Mouse (Mus musculus): ENCODE measurements around the gene Akap13.
"Not testable (repeated sequence)": the region's sequence is repeated elsewhere in the genome, so short reads cannot be mapped to it uniquely, and the experiment has no call there.

Gene Akap13

GRCm38 (mm10) chr7:75607248-75607647 lies 151.9 kb downstream of the Akap13 start:
- no peak for DNase-seq

- DNase-seq = peak; percentile 26
Observed at GRCm38 (mm10) chr7:75608716-75609115, 153.4 kb downstream of the Akap13 start.

- DNase-seq = peak; percentile 67
Observed at GRCm38 (mm10) chr7:75609456-75610262, 154.3 kb downstream of the Akap13 start.

DNA sequence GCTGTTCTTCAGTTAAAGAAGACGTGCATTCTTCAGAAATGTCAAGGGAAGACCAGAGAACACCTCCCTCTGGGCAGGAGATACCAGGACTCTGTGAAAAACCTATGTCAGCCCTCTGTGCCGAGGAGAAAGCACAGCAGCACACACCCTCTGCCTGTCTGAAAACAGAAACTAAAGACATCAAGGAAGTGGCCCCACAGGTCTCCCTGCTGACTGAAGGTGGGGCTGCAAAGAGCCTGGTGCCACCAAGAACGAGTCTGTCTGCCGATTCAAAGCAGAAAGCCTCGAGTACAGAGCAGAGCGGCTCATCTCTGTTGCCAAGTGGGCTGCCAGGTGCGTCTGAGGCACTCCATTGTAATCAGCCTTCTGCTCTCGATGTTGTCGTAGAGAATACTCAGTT lies 155.1 kb downstream of the Akap13 start:
- peak; percentile 67 for DNase-seq

DNA sequence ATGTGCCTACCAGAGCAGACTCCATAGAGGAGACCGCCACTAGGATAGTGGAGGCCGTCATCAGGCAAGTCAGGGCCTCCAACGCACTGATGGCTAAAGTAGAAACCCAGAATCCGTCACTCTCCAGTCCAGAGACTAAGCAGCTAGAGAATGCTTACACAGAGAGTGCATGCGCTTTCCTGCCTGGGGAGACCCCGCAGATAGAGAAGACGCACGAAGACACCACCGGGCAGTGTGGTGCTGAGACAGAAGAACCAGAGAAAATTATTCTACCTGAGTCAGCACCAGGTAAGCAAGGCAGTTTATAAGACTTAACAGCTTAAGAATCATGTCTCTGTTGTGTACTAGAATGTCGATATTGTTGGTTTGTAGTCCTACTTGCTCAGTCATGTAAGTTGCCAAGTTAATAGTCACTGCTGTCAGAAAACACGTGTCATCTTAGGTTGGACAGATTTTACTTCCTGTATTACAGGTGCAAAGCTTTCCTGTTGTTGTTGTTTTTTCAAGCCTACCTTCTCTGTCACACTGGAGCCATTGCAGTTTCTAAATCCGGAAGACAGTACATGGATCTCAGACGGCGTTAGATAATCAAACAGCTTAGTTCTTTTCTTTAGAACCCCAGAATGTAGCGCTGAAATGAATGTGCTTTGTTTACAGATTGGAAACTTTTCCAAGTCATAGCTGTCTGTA lies 156.1 kb downstream of the Akap13 start:
- DNase-seq = no peak

GRCm38 (mm10) chr7:75612000-75612682 lies 156.8 kb downstream of the Akap13 start:
- DNase-seq = peak; percentile 78

GRCm38 (mm10) chr7:75612683-75613053 lies 157.3 kb downstream of the Akap13 start:
- DNase-seq = no peak

GRCm38 (mm10) chr7:75613240-75613639 lies 157.9 kb downstream of the Akap13 start:
- peak; percentile 26 for DNase-seq

GRCm38 (mm10) chr7:75614826-75615225 lies 159.5 kb downstream of the Akap13 start:
- peak; percentile 47 for DNase-seq

- DNase-seq = not testable (repeated sequence)
Observed at GRCm38 (mm10) chr7:75617246-75617645, 161.9 kb downstream of the Akap13 start.

DNA sequence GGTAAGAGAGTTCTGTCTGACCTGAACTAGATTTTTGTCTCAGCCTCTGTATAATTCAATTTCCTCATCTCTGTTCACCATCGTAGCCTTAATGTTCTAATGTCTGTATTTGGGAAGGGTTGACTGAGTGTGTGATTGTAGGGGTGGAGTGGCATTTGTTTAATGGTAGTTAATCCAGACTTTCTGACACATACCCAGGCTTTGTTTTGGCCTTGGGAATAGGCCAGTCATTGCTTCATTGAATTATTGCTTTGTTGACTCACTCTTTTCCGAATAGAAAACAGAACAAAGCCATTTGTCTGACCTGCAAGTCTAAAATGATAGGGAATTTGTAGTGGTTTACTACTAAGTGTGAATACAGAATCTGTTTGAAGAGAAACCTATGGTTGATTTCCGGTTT lies 163.4 kb downstream of the Akap13 start:
- no peak for DNase-seq

DNA sequence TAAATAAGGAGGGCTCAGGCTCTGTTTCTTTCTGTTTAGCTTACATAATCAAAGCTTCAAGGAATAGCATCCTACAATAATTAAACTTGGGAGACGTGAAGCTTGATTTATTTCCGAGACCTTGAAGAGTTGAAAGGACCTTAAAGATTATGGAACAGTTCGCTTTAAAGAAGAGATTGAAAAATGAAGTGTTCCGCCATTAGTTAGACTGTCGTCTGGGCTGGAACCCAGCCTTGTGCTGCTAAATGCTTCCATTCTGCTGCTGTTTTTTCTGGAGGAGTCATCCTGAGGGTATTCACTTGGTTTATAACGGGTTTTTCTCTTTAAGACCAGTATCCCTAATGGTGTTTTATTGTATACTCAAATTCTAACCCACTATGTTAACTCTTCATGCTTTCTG lies 164.5 kb downstream of the Akap13 start:
- no peak for DNase-seq

- no peak for DNase-seq
Observed at GRCm38 (mm10) chr7:75620395-75620960, 165.1 kb downstream of the Akap13 start.

DNA sequence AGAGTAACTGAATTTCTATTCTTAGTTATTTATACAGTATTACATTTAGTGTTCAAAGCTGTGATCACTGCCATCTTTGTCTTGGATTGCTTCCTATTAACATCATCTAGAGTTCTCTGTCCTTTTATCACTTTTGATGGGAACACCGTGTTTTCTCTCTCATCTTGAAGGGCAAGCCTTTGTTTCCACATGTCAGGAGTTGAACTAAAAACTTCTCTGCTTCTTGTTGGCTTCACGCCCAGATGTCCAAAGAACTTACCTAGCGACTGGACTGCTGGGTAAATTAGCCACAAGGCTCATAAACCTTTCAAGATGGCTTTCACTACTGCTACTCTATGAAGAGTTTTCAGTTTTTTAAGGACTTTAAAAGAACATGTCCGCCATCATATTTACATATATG lies 165.6 kb downstream of the Akap13 start:
- no peak for DNase-seq

- no peak for DNase-seq
Observed at GRCm38 (mm10) chr7:75627831-75628230, 172.5 kb downstream of the Akap13 start.

DNA sequence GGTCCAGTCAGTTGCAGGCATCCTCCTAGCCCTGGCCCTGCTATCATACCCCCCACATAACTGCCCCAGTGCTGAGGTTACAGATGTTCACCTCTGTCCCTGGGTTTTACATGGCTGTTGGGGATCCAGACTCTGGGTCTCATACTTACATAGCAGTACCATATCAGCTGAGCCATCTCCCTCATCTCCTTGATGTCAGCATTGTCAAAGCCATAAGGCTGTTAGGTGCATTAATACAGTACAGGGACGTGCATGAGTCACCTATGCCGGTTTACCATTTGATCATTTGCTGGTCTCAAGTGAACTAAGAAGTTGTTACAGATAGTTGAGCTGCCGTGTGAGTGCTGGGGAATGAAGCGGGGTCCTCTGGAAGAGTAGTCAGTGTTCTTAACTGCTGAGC lies 174.3 kb downstream of the Akap13 start:
- DNase-seq = no peak

- no peak for DNase-seq
Observed at GRCm38 (mm10) chr7:75632941-75633340, 177.6 kb downstream of the Akap13 start.

DNA sequence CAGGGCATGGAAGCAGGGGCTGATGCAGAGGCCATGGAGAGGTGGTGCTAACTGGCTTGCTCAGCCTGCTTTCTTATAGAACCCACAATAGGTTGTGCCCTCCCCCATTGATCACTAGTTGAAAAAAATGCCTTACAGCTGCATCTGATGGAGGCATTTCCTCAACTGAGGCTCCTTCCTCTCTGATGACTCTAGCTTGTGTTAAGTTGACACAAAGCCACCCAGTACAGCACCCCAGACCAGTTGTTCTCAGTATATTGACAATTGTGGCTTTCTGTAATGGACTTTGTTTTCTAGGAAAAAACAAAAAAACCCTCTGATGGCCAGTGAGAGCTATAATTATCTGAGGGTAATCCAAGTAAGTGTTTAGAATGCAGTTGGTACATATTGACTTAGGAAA lies 178.1 kb downstream of the Akap13 start:
- no peak for DNase-seq

DNA sequence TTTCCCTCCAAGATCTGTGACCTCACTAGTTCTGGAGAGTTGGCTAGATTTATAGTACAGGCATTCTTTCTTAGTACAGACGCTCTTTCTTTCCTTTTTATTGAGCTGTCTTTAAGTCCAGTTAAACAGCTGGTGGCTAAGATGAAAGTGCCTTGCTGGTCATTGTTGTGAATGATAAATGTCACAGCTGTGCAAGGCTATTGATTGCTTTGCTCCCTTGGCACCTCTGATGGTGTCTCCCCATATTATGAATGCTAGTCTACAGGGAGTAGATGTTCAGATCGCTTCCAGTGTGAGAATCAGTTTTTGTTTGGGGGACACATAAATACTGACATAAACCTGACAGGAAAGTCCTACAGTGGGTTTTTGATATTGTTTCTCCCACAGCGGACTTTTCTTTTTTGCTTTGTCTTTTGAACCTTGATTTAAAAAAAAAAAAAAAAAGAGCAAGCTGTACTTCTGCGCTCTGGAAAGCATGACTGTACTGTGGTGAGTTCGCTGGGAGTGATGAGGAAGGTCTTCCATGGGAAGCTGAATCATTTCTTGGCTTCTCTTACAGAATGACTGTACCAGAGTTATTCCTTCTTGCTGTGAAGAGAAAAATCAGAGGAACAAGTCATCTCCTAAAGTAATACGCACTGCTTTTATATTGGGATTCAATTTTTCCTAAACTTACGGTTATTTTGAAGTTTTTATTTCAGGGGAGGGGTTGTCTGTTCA lies 178.6 kb downstream of the Akap13 start:
- DNase-seq = no peak

DNA sequence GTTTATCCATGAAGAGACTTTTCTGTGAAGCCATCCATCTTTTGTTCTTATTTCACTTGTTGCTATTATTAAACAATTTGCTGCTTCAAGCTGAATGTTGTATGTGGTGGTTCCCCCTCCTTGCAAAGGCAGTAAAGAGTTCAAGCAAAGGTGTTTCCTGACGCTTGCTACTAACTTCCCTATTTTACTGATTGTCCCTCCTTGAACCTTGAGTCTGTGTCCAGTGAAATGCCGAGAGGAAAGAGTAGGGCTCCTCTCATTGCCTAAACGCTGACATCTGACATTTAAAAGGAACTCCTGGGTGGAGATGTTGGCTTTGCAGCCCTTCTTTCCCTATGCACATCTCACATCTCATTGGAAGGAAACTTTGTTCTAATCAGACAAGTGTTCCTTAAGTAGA lies 183.4 kb downstream of the Akap13 start:
- DNase-seq = no peak

- DNase-seq = peak; percentile 90
Observed at GRCm38 (mm10) chr7:75639541-75639940, 184.2 kb downstream of the Akap13 start.

DNA sequence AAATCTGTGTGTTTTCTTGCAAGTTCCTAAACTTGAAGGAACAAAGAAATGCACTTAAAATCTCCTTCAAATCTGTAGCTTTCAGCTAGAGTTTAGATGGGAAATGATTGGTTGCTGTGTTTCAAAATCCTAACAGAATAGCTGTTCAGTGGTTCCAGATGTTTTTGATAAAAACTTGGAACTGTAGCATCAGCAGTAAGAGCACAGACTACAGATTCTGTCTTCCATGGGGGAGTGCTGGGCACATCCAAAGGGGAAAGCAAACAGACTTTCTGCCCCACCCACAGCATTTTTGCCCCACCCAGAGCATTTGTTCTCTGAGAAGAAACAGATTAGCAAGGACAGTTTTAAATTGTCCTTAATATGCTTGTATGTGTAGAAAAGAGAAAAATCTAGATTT lies 184.7 kb downstream of the Akap13 start:
- peak; percentile 56 for DNase-seq

GRCm38 (mm10) chr7:75640671-75641070 lies 185.3 kb downstream of the Akap13 start:
- DNase-seq = no peak
